Mouse (Mus musculus) forebrain, embryonic 11.5 days (tissue): ENCODE results near the gene Wipf2. TPM values are rescaled to one million over a fixed set of nuclear protein-coding genes. Genes with fewer than 3 reads are reported as not detected.

Experiments
- ATAC-seq: fragments of 200-750 bp; cut with Nextera tagmentation; replicated peaks from 2 replicates; pipeline ENCODE4 v1.8.0; 2017; ENCODE audit warnings: moderate TSS enrichment; ENCODE audit not compliant: low FRiP score
- DNase-seq: peaks from one replicate; pipeline ENCODE4 v3.0.0-alpha.2; 2017; ENCODE audit warnings: low spot score
- H3K27ac ChIP-seq: fragments of 300-500 bp; sonication (generic); 2 replicates; pipeline ENCODE4 v1.5.1; 2014; ENCODE audit warnings: low read depth, low read length
- H3K27me3 ChIP-seq: fragments of 300-500 bp; sonication (generic); 2 replicates; pipeline ENCODE4 v1.6.1; 2014; ENCODE audit warnings: mild to moderate bottlenecking, low read length, mixed read lengths; ENCODE audit not compliant: control insufficient read depth, insufficient read depth
- H3K36me3 ChIP-seq: fragments of 300-500 bp; sonication (generic); 2 replicates; pipeline ENCODE4 v1.6.1; 2014; ENCODE audit warnings: mild to moderate bottlenecking, low read length, moderate library complexity, mixed read lengths; ENCODE audit not compliant: control insufficient read depth, insufficient read depth
- H3K4me1 ChIP-seq: fragments of 300-500 bp; sonication (generic); replicated peaks from 2 replicates; pipeline ENCODE4 v1.6.1; 2014; ENCODE audit warnings: low read length, mixed read lengths; ENCODE audit not compliant: control insufficient read depth, insufficient read depth
- H3K4me2 ChIP-seq: fragments of 300-500 bp; sonication (generic); 2 replicates; pipeline ENCODE4 v1.6.1; 2014; ENCODE audit warnings: low read depth, mild to moderate bottlenecking, low read length, moderate library complexity, mixed read lengths; ENCODE audit not compliant: severe bottlenecking
- H3K4me3 ChIP-seq: fragments of 300-500 bp; sonication (generic); 2 replicates; pipeline ENCODE4 v1.5.1; 2014; ENCODE audit warnings: low read depth, low read length
- H3K9ac ChIP-seq: fragments of 300-500 bp; sonication (generic); 2 replicates; pipeline ENCODE4 v1.6.1; 2014; ENCODE audit warnings: low read length
- H3K9me3 ChIP-seq: fragments of 300-500 bp; sonication (generic); 2 replicates; pipeline ENCODE4 v1.6.1; 2016; ENCODE audit warnings: low read length, mixed read lengths; ENCODE audit not compliant: control insufficient read depth
- WGBS: fragments of 180-500 bp; shearing (Covaris S2); extraction: QIAGEN DNeasy Blood & Tissue Kit; methylation state at CpG from one replicate; pipeline ENCODE4 v1.1.7; 2014; 5-methylcytosine and 5-hydroxymethylcytosine counted together
- polyA plus RNA-seq: library from polyadenylated mRNA; unstranded; fragments of >200 nt; fragmentation: Nextera tagmentation; extraction: Ambion mirVana; gene quantifications from 2 replicates; pipeline ENCODE4 v1.2.1, GENCODE M21; 2014

The Wipf2 gene
- polyA plus RNA-seq, 1 experiment from 2014 or later: 5.5 TPM

DNA sequence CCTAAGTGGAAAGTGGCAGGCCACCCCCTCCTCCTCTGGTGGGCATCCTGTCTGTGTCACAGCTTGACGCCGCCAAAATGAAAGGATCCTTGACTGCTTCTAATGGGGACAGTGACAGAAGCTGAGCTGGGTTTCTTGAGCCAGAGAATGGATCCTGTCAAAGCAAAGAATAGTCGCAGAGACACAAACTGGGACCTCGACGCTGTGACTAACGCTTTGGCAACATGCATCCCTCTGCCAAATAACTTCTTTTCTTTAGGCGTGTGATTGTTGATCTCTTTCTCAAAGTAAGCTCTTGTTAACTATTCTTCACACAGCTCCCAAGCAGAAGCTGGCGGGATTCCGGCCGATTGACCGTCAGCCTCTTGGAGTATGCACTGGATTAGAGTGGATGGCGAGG lies 3.9 kb downstream of the Wipf2 start:
- Histone ChIP-seq H3K9me3 (no peaks in the 10 kb centered on the region), H3K36me3 (no peaks in the 10 kb centered on the region; the same call in 1 of the 2 replicates), H3K4me2 (no peak overlapping the region), H3K4me1 (peaks cover 4% of the 10 kb centered on the region), H3K4me3 (no peak overlapping the region), H3K27ac (no peak overlapping the region), H3K27me3 (no peaks in the 10 kb centered on the region), H3K9ac (no peak overlapping the region)
- 68% methylated on average over 12 of the region's 12 CpGs for WGBS
- ATAC-seq: no peak
- no peak for DNase-seq

DNA sequence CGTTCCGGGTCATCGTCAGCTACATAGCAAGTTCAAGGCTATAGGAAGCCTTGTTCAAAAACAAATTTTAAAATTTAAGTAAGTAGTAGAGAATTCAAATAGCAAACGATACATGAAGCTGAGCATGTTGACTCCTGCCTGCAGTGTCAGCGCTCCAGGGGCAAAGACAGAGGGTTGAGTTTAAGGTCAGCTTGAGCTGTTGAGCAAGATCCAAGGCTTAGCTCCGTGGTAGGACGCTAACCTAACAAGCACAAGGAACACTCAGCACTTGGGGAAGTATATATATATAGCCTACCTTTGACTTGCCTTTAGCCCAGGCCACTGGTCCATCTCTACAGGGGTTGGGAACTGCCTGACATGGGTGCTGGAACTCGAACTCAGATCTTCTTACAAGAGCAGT lies 6.5 kb downstream of the Wipf2 start:
- WGBS: 93% methylated on average over 8 of the region's 8 CpGs
- DNase-seq (no peak), ATAC-seq (no peak)

DNA sequence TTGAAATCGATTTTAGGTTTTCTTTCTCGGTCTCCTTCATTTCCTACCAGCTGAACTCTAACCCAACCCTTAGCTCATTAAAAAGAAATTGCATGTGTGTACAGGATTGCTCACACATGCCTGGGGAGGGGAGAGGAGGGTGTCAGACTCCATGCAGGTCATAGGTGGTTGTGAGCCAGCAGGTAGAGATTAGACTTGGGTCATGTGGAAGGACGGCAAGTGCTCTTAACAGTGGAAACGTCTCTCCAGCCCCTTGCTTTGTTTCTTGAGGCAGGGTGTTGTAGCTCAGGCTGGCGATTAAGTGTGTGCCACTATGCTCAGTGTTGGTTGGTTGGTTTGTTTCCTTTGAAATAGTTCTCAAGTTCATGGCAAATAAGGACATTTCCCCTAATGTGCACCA lies 7.4 kb downstream of the Wipf2 start:
- no peak for ATAC-seq
- 83% methylated on average over 5 of the region's 5 CpGs for WGBS

More for the DNA sequence above, 6.5 kb downstream of the Wipf2 start:
- H3K4me1 ChIP-seq: no peaks in the 10 kb centered on the region
- no peaks in the 10 kb centered on the region for H3K27me3 ChIP-seq
- H3K9me3 ChIP-seq: no peaks in the 10 kb centered on the region
- H3K4me3 ChIP-seq: no peak overlapping the region
- H3K27ac ChIP-seq: no peak overlapping the region
- H3K36me3 ChIP-seq: no peaks in the 10 kb centered on the region; the same call in 1 of the 2 replicates
- H3K4me2 ChIP-seq: no peak overlapping the region
- no peak overlapping the region for H3K9ac ChIP-seq

GRCm38 (mm10) chr11:98871416-98871815 lies 8.0 kb downstream of the Wipf2 start:
- ATAC-seq (no peak), DNase-seq (no peak)
- no peaks in the 10 kb centered on the region; the same call in 1 of the 2 replicates for H3K36me3 ChIP-seq
- H3K9me3 ChIP-seq: no peaks in the 10 kb centered on the region
- H3K27me3 ChIP-seq: no peaks in the 10 kb centered on the region
- H3K4me1 ChIP-seq: no peaks in the 10 kb centered on the region
- 62% methylated on average over 4 of the region's 4 CpGs for WGBS
- H3K27ac ChIP-seq: no peak overlapping the region
- no peak overlapping the region for H3K4me3 ChIP-seq
- H3K4me2 ChIP-seq: no peak overlapping the region
- no peak overlapping the region for H3K9ac ChIP-seq

More for the DNA sequence above, 7.4 kb downstream of the Wipf2 start:
- Histone ChIP-seq H3K9me3 (no peaks in the 10 kb centered on the region), H3K9ac (no peak overlapping the region), H3K4me1 (no peaks in the 10 kb centered on the region), H3K27me3 (no peaks in the 10 kb centered on the region), H3K4me2 (no peak overlapping the region), H3K27ac (no peak overlapping the region), H3K36me3 (no peaks in the 10 kb centered on the region; the same call in 1 of the 2 replicates), H3K4me3 (no peak overlapping the region)
- DNase-seq: no peak

DNA sequence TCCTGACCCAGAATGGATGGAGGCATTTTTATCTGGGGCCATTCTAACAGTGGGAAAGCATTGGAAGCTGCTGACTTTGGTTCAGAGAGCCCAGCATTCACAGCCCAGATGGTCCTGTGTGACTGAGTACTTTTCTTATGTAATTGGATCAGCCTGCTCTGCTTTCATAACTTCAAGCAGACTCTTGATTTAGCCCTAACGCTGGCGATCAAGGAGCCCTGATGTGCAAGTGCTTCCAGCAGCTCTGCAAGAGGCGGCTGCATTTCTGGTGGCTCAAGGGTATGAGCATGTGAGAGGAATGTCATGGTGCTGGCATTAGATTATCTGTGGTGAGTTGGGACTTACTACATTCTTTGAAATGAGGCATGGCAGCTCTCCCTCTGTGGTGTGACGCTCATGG lies 8.6 kb downstream of the Wipf2 start:
- no peaks in the 10 kb centered on the region for H3K36me3 ChIP-seq
- no peak overlapping the region for H3K4me2 ChIP-seq
- no peak for ATAC-seq
- H3K4me3 ChIP-seq: no peak overlapping the region
- H3K27ac ChIP-seq: no peak overlapping the region
- no peaks in the 10 kb centered on the region for H3K27me3 ChIP-seq
- no peak for DNase-seq
- H3K9ac ChIP-seq: no peak overlapping the region
- no peaks in the 10 kb centered on the region for H3K9me3 ChIP-seq
- 67% methylated on average over 4 of the region's 4 CpGs for WGBS
- no peaks in the 10 kb centered on the region for H3K4me1 ChIP-seq

GRCm38 (mm10) chr11:98873900-98874299 lies 10.5 kb downstream of the Wipf2 start:
- Histone ChIP-seq H3K4me2 (no peak overlapping the region), H3K9ac (no peak overlapping the region), H3K36me3 (no peaks in the 10 kb centered on the region), H3K4me1 (no peaks in the 10 kb centered on the region), H3K27me3 (no peaks in the 10 kb centered on the region), H3K9me3 (no peaks in the 10 kb centered on the region), H3K27ac (no peak overlapping the region), H3K4me3 (no peak overlapping the region)
- WGBS: 95% methylated on average over 9 of the region's 9 CpGs
- ATAC-seq: no peak
- DNase-seq: no peak

- no peaks in the 10 kb centered on the region for H3K36me3 ChIP-seq
- 80% methylated on average over 9 of the region's 9 CpGs for WGBS
- no peaks in the 10 kb centered on the region for H3K4me1 ChIP-seq
- no peak overlapping the region for H3K4me3 ChIP-seq
- H3K4me2 ChIP-seq: no peak overlapping the region
- no peaks in the 10 kb centered on the region for H3K9me3 ChIP-seq
- no peak for ATAC-seq
- DNase-seq: no peak
- no peak overlapping the region for H3K9ac ChIP-seq
- H3K27me3 ChIP-seq: no peaks in the 10 kb centered on the region
- H3K27ac ChIP-seq: no peak overlapping the region
Measured at GRCm38 (mm10) chr11:98877001-98877400, 13.6 kb downstream of the Wipf2 start.

GRCm38 (mm10) chr11:98887703-98888102 lies 24.3 kb downstream of the Wipf2 start:
- H3K9ac ChIP-seq: no peak overlapping the region
- no peaks in the 10 kb centered on the region for H3K9me3 ChIP-seq
- 94% methylated on average over 3 of the region's 3 CpGs for WGBS
- H3K4me1 ChIP-seq: 0 out of 2 replicates have a peak, but pooled peaks cover 3% of the 10 kb centered on the region
- no peak for DNase-seq
- ATAC-seq: no peak
- H3K4me3 ChIP-seq: no peak overlapping the region
- no peaks in the 10 kb centered on the region for H3K27me3 ChIP-seq
- no peak overlapping the region for H3K4me2 ChIP-seq
- no peak overlapping the region for H3K27ac ChIP-seq
- peaks cover 9% of the 10 kb centered on the region; the same call in 1 of the 2 replicates for H3K36me3 ChIP-seq

GRCm38 (mm10) chr11:98889077-98889476 lies 25.6 kb downstream of the Wipf2 start:
- H3K4me1 ChIP-seq: 0 out of 2 replicates have a peak, but pooled peaks cover 3% of the 10 kb centered on the region
- H3K36me3 ChIP-seq: peaks cover 19% of the 10 kb centered on the region
- no peak for ATAC-seq

More at GRCm38 (mm10) chr11:98889077-98889476, 25.6 kb downstream of the Wipf2 start:
- Histone ChIP-seq H3K27ac (no peak overlapping the region), H3K9ac (no peak overlapping the region), H3K27me3 (no peaks in the 10 kb centered on the region), H3K9me3 (no peaks in the 10 kb centered on the region), H3K4me2 (no peak overlapping the region), H3K4me3 (no peak overlapping the region)
- no peak for DNase-seq
- WGBS: 96% methylated on average over 4 of the region's 4 CpGs
